Mouse (Mus musculus) CH12.LX (cell line): ENCODE data around the gene Tmem191c.

Experiments
- CHD2 ChIP-seq: IDR thresholded peaks from 2 replicates; pipeline ENCODE4 v1.6.1; 2011; ENCODE audit warnings: low read length, improper control_type of control experiment
- CTCF ChIP-seq, 2 experiments: IDR thresholded peaks in 1 of 2; conservative IDR thresholded peaks in 1 of 2; 2 replicates each; pipeline ENCODE4 v1.5.1; 2011 to 2012; ENCODE audit warnings: low read depth in 2 of 2, low read length in 2 of 2, improper control_type of control experiment in 1 of 2, inconsistent platforms in 1 of 2, mild to moderate bottlenecking in 1 of 2, moderate library complexity in 1 of 2
- ETS1 ChIP-seq: conservative IDR thresholded peaks from 2 replicates; pipeline ENCODE4 v1.6.1; 2012; ENCODE audit warnings: low read depth, mild to moderate bottlenecking, inconsistent platforms, low read length, improper control_type of control experiment, moderate library complexity
- MAFK ChIP-seq: IDR thresholded peaks from 2 replicates; pipeline ENCODE4 v1.6.1; 2011; ENCODE audit warnings: low read length, improper control_type of control experiment; ENCODE audit not compliant: insufficient replicate concordance
- MAZ ChIP-seq: IDR thresholded peaks from 2 replicates; pipeline ENCODE4 v1.6.1; 2012; ENCODE audit warnings: low read depth, mild to moderate bottlenecking, inconsistent platforms, low read length, improper control_type of control experiment, moderate library complexity
- POLR2AphosphoS2 ChIP-seq: IDR thresholded peaks from 2 replicates; pipeline ENCODE4 v1.6.1; 2011; ENCODE audit warnings: low read depth, low read length, improper control_type of control experiment
- ZMIZ1 ChIP-seq: IDR thresholded peaks from 2 replicates; pipeline ENCODE4 v1.6.1; 2012; ENCODE audit warnings: low read depth, mild to moderate bottlenecking, inconsistent platforms, low read length, improper control_type of control experiment

GRCm38 (mm10) chr16:17258917-17259316 lies 17.0 kb upstream of the Tmem191c start:
- 0 out of 2 replicates have a peak, but pooled peaks have one; percentile 16 for TF ChIP-seq MAFK
- TF ChIP-seq MAZ, result no peak
- no peak for TF ChIP-seq ZMIZ1
- no peak for TF ChIP-seq CTCF (conservative IDR thresholded peaks at IDR 0.05 in 1 of 2, IDR thresholded peaks at IDR 0.05 in 1 of 2; ENCODE audit: low read depth in 2 of 2, low read length in 2 of 2)
- no peak for TF ChIP-seq POLR2AphosphoS2
- no peak for TF ChIP-seq CHD2
- no peak for TF ChIP-seq ETS1
